ENCODE assay signal across 15 mouse cellular contexts in the genomic region with DNA sequence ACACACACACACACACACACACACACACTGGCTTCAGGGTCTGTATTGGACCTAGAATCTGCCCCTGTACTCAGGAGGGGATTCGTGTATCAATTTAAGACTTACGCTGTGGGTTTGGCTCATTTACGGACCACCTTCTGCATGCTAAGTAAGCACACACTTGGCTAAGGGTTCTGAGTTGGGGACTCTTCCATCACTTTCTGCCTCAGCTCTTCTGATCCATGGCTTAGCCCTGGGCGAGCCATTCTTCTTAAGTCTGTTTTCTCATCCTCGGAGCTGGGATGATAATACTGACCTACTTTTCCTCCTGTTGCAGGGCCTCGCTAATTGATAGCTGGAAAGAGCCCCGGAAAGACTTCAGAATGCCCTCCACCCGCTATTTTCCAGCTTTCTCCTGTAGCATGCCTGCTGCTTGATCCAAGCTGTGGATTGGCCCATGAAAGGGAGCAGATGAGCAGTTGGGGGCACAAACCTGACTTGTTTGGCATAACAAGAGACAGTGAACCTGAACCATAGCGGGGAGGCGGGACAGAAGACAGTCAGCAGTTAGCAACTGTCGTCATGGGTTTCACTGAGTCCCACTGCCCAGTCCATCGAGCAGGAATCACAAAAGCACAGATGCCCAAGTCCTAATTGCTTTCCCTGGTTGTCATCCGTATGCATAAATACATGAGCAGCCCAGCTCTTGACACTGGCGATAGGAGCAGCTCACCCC.
DNase-seq lines count a peak whose midpoint lies in the region; ATAC-seq and TF ChIP-seq lines count a peak whose summit lies in the region.
"Had no signal": no experiment of that assay in that cellular context is flagged by ENCODE, and none has a peak within 500 bp of the region (broad histone marks: within the 10 kb centered on the region; RNA-seq: fewer than 3 reads in every experiment).

No protein-coding gene starts in this region.

- peak overlapping the region; percentile 69 for H3K27ac ChIP-seq in forebrain, postnatal 0 days (ENCODE audit: low read depth, low read length)
- H3K27ac ChIP-seq in midbrain, embryonic 10.5 days (replicated peaks): peak overlapping the region; percentile 77
- H3K27ac ChIP-seq in neural tube, embryonic 15.5 days (replicated peaks): peak overlapping the region; percentile 78
- H3K27ac ChIP-seq: heart, embryonic 15.5 days; left cerebral cortex, adult 2 months; limb, embryonic 15.5 days; lung, embryonic 15.5 days had no signal

- intact Hi-C loops in gastrocnemius, postnatal 14 days (cut with DNase I; ENCODE audit: low total_unique reads): no loop called here

- no peak overlapping the region for H3K9ac ChIP-seq in forebrain, postnatal 0 days
- no peak overlapping the region for H3K9ac ChIP-seq in neural tube, embryonic 15.5 days (replicated peaks)
- H3K9ac ChIP-seq: heart, embryonic 15.5 days; limb, embryonic 15.5 days; lung, embryonic 15.5 days had no signal

- TF ChIP-seq CTCF in forebrain, postnatal 0 days (IDR thresholded peaks at IDR 0.05; ENCODE audit: low read depth): no peak

- ATAC-seq in forebrain, postnatal 0 days: peak; percentile 77
- peak; percentile 85 for ATAC-seq in neural tube, embryonic 15.5 days (ENCODE audit: low FRiP score)
- ATAC-seq: CD4-positive, CD25-positive, alpha-beta regulatory T cell, adult 4 months had no signal

- H3K27me3 ChIP-seq in forebrain, postnatal 0 days (ENCODE audit: insufficient read depth, low read length): no peaks in the 10 kb centered on the region
- no peaks in the 10 kb centered on the region for H3K27me3 ChIP-seq in midbrain, embryonic 10.5 days (ENCODE audit: low read depth, poor library complexity, severe bottlenecking)
- H3K27me3 ChIP-seq in neural tube, embryonic 15.5 days (replicated peaks): no peaks in the 10 kb centered on the region
- H3K27me3 ChIP-seq: heart, embryonic 15.5 days; limb, embryonic 15.5 days; lung, embryonic 15.5 days had no signal

- DNase-seq in layer of hippocampus, postnatal 14 days (ENCODE audit: low spot score in 2 of 2): peak; percentile 21 to 37
- no peak for DNase-seq in layer of hippocampus, adult 9-11 months
- peak; percentile 61 for DNase-seq in forebrain, postnatal 0 days
- DNase-seq in midbrain, embryonic 10.5 days (ENCODE audit: low spot score): no peak
- DNase-seq in gastrocnemius, postnatal 14 days: no peak
- no peak for DNase-seq in right cerebral cortex, adult 18-20 months
- DNase-seq in thymus, postnatal 36 days: no peak
- DNase-seq: kidney, postnatal 14 days had no signal

- no peak overlapping the region for H3K4me2 ChIP-seq in forebrain, postnatal 0 days (ENCODE audit: low read depth)
- no peak overlapping the region; the same call in 1 of the 2 replicates for H3K4me2 ChIP-seq in neural tube, embryonic 15.5 days
- H3K4me2 ChIP-seq: heart, embryonic 15.5 days; limb, embryonic 15.5 days; lung, embryonic 15.5 days had no signal

- 38% methylated on average over 14 of the region's 14 CpGs for WGBS in forebrain, postnatal 0 days
- 83% methylated on average over 14 of the region's 14 CpGs for WGBS in midbrain, embryonic 10.5 days
- 52% methylated on average over 14 of the region's 14 CpGs for WGBS in neural tube, embryonic 15.5 days

- no peak overlapping the region for H3K4me3 ChIP-seq in forebrain, postnatal 0 days (ENCODE audit: low read depth, low read length)
- H3K4me3 ChIP-seq in midbrain, embryonic 10.5 days: no peak overlapping the region
- no peak overlapping the region for H3K4me3 ChIP-seq in neural tube, embryonic 15.5 days (replicated peaks)
- H3K4me3 ChIP-seq: heart, embryonic 15.5 days; left cerebral cortex, adult 2 months; limb, embryonic 15.5 days; lung, embryonic 15.5 days; megakaryocyte, embryonic 14.5 days had no signal

- H3K4me1 ChIP-seq in forebrain, postnatal 0 days (ENCODE audit: insufficient read depth): peaks cover 6% of the 10 kb centered on the region; the same call in 1 of the 2 replicates
- H3K4me1 ChIP-seq in midbrain, embryonic 10.5 days: peaks cover 15% of the 10 kb centered on the region
- 0 out of 2 replicates have a peak, but pooled peaks cover 8% of the 10 kb centered on the region for H3K4me1 ChIP-seq in neural tube, embryonic 15.5 days
- H3K4me1 ChIP-seq: limb, embryonic 15.5 days; lung, embryonic 15.5 days had no signal

- no peaks in the 10 kb centered on the region for H3K36me3 ChIP-seq in forebrain, postnatal 0 days (ENCODE audit: insufficient read depth)
- H3K36me3 ChIP-seq in midbrain, embryonic 10.5 days: no peaks in the 10 kb centered on the region
- no peaks in the 10 kb centered on the region for H3K36me3 ChIP-seq in neural tube, embryonic 15.5 days
- H3K36me3 ChIP-seq: heart, embryonic 15.5 days; limb, embryonic 15.5 days; lung, embryonic 15.5 days had no signal

- H3K9me3 ChIP-seq in forebrain, postnatal 0 days (ENCODE audit: low read length): no peaks in the 10 kb centered on the region
- H3K9me3 ChIP-seq in midbrain, embryonic 10.5 days (replicated peaks): 0 out of 2 replicates have a peak, but pooled peaks cover 4% of the 10 kb centered on the region
- no peaks in the 10 kb centered on the region for H3K9me3 ChIP-seq in neural tube, embryonic 15.5 days (replicated peaks)
- H3K9me3 ChIP-seq: heart, embryonic 15.5 days; limb, embryonic 15.5 days; lung, embryonic 15.5 days had no signal

Comparison
In these comparisons a context has a peak if more than half of its experiments do, and no peak if none do; other contexts are left out.
1. DNase-seq: peak in layer of hippocampus, postnatal 14 days (2 of 2) and forebrain, postnatal 0 days (single experiment); none in layer of hippocampus, adult 9-11 months (single experiment), midbrain, embryonic 10.5 days (single experiment), gastrocnemius, postnatal 14 days (single experiment), right cerebral cortex, adult 18-20 months (single experiment) and thymus, postnatal 36 days (0 of 2).
2. Peak in every context shown above with its lines, with median percentiles within 50 percentile points of each other: H3K27ac ChIP-seq.